Mouse (Mus musculus): Measurements from ENCODE around the gene Srrm3. TPM values are rescaled to one million over a fixed set of nuclear protein-coding genes. Genes with fewer than 3 reads are reported as not detected.

Gene Srrm3
- polyA plus RNA-seq, 1 experiment from 2014 or later: 23.6 TPM

DNA sequence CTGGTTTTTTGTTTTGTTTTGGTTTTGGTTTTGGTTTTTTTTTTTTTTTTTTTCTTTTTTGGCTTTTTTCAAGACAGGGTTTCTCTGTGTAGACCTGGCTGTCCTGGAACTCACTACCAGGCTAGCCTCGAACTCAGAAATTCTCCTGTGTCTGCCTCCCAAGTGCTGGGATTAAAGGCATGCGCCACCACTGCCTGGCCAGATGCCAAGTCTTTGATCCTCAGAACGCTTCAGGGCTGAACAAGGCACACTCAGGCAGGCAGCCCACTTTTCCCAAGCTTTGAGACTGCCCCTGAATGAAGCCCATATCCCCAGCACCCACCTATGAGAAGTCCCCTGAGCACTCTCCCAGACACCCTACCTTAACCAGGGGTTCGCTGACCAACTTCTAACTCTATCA is 93.1 kb downstream of the Srrm3 start:
- no peaks in the 10 kb centered on the region for H3K27me3 ChIP-seq (replicated peaks; ENCODE audit: control insufficient read depth, insufficient read depth, low read length)
- H3K4me3 ChIP-seq (ENCODE audit: low read depth, low read length): no peak overlapping the region
- H3K4me1 ChIP-seq (ENCODE audit: control insufficient read depth, insufficient read depth, low read length): peaks cover 7% of the 10 kb centered on the region; the same call in 1 of the 2 replicates
- no peak overlapping the region for H3K4me2 ChIP-seq (ENCODE audit: low read length)
- ATAC-seq (no peak), DNase-seq (ENCODE audit: low spot score) (no peak)
- H3K9ac ChIP-seq (ENCODE audit: low read length): no peak overlapping the region
- H3K27ac ChIP-seq (ENCODE audit: low read depth, low read length): no peak overlapping the region
- WGBS: 42% methylated on average over 4 of the region's 4 CpGs
- H3K9me3 ChIP-seq (replicated peaks; ENCODE audit: control insufficient read depth, low read length): no peaks in the 10 kb centered on the region
- H3K36me3 ChIP-seq (ENCODE audit: control insufficient read depth, insufficient read depth, low read length): peaks cover 4% of the 10 kb centered on the region; the same call in 1 of the 2 replicates

DNA sequence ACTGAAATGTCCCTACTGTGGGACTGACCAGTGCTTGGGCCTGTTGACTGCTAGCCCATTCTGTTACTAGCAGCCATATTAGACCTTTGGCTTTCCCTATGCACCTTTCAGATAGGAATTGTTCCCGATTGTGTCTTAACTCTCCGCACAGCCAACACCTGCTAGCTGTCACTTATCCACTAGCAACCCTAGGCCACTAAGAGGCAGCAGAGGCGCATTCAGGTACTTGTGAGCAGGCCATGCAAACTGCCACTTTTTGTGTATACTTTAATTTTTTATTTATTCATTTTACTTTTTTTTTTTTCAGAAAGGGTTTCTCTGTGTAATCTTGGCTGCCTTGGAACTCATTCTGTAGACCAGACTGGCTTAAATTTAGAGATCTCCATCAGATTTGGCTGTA is 94.0 kb downstream of the Srrm3 start:
- H3K4me2 ChIP-seq (ENCODE audit: low read length): no peak overlapping the region
- DNase-seq (ENCODE audit: low spot score) (no peak), ATAC-seq (no peak)
- H3K36me3 ChIP-seq (ENCODE audit: control insufficient read depth, insufficient read depth, low read length): peaks cover 6% of the 10 kb centered on the region
- no peaks in the 10 kb centered on the region for H3K9me3 ChIP-seq (replicated peaks; ENCODE audit: control insufficient read depth, low read length)
- H3K4me3 ChIP-seq (ENCODE audit: low read depth, low read length): no peak overlapping the region
- H3K27me3 ChIP-seq (replicated peaks; ENCODE audit: control insufficient read depth, insufficient read depth, low read length): no peaks in the 10 kb centered on the region
- H3K9ac ChIP-seq (ENCODE audit: low read length): no peak overlapping the region
- WGBS: 85% methylated on average over 3 of the region's 3 CpGs
- no peak overlapping the region for H3K27ac ChIP-seq (ENCODE audit: low read depth, low read length)
- H3K4me1 ChIP-seq (ENCODE audit: control insufficient read depth, insufficient read depth, low read length): peaks cover 7% of the 10 kb centered on the region; the same call in 1 of the 2 replicates

DNA sequence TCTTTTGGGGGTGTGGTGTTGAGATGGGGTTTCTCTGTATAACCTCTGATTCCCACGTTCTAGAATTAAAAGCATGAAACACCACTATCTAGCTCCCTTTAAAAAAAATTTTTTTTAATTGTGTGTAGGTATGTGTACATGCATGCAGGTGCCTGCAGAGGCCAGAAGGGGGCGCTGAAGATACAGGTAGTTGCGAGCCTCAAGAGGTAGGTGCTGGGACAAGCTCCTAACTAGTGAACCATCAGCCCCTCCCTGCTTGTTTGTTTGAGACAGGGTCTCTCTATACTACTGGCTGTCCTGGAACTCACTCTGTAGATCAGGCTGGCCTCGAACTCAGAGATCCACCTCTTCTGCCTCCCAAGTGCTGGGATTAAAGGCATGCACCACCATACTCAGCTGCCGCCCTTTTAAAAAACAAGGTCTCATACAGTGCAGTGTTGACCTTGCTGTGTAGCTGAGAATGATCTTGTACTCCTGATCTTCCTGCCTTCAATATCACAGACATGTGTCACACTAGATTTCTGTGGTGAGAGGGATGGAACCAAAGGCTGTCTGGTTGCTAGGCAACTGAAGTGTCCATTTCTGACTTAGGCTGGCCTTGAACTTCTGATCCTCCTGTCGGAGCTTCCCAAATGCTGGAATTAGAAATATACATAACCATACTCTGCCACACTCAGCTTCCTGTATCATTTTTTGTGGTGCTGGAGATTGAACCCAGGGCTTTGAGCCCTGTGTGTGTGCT is 94.8 kb downstream of the Srrm3 start:
- WGBS: 66% methylated on average over 6 of the region's 6 CpGs
- Histone ChIP-seq H3K27ac (ENCODE audit: low read depth, low read length) (no peak overlapping the region), H3K9me3 (replicated peaks; ENCODE audit: control insufficient read depth, low read length) (no peaks in the 10 kb centered on the region), H3K4me2 (ENCODE audit: low read length) (no peak overlapping the region), H3K27me3 (replicated peaks; ENCODE audit: control insufficient read depth, insufficient read depth, low read length) (no peaks in the 10 kb centered on the region), H3K4me3 (ENCODE audit: low read depth, low read length) (no peak overlapping the region), H3K36me3 (ENCODE audit: control insufficient read depth, insufficient read depth, low read length) (peaks cover 12% of the 10 kb centered on the region), H3K9ac (ENCODE audit: low read length) (no peak overlapping the region), H3K4me1 (ENCODE audit: control insufficient read depth, insufficient read depth, low read length) (peaks cover 7% of the 10 kb centered on the region; the same call in 1 of the 2 replicates)
- ATAC-seq (no peak), DNase-seq (ENCODE audit: low spot score) (no peak)

GRCm38 (mm10) chr5:135903058-135903457 is 96.4 kb downstream of the Srrm3 start:
- Histone ChIP-seq H3K27ac (ENCODE audit: low read depth, low read length) (peak overlapping the region; percentile 79), H3K4me1 (ENCODE audit: control insufficient read depth, insufficient read depth, low read length) (peaks cover 7% of the 10 kb centered on the region; the same call in 1 of the 2 replicates), H3K9ac (ENCODE audit: low read length) (peak overlapping the region; percentile 49; the same call in 1 of the 2 replicates), H3K36me3 (ENCODE audit: control insufficient read depth, insufficient read depth, low read length) (peaks cover 28% of the 10 kb centered on the region), H3K4me2 (ENCODE audit: low read length) (peak overlapping the region; percentile 65), H3K27me3 (replicated peaks; ENCODE audit: control insufficient read depth, insufficient read depth, low read length) (no peaks in the 10 kb centered on the region), H3K4me3 (ENCODE audit: low read depth, low read length) (peak overlapping the region; percentile 26), H3K9me3 (replicated peaks; ENCODE audit: control insufficient read depth, low read length) (no peaks in the 10 kb centered on the region)
- no peak for DNase-seq (ENCODE audit: low spot score)
- ATAC-seq: peak; percentile 8; the same call in 1 of the 2 replicates
- 24% methylated on average over 7 of the region's 7 CpGs for WGBS

GRCm38 (mm10) chr5:135903551-135904151 is 97.0 kb downstream of the Srrm3 start:
- H3K4me1 ChIP-seq (ENCODE audit: control insufficient read depth, insufficient read depth, low read length): peaks cover 7% of the 10 kb centered on the region; the same call in 1 of the 2 replicates
- no peaks in the 10 kb centered on the region for H3K9me3 ChIP-seq (replicated peaks; ENCODE audit: control insufficient read depth, low read length)
- peak; percentile 93 for DNase-seq (ENCODE audit: low spot score)
- peak overlapping the region; percentile 49 for H3K9ac ChIP-seq (ENCODE audit: low read length)
- peak overlapping the region; percentile 65 for H3K4me2 ChIP-seq (ENCODE audit: low read length)
- WGBS: under 1% methylated on average over 30 of the region's 30 CpGs
- H3K27me3 ChIP-seq (replicated peaks; ENCODE audit: control insufficient read depth, insufficient read depth, low read length): no peaks in the 10 kb centered on the region
- ATAC-seq: peak; percentile 95
- peaks cover 34% of the 10 kb centered on the region for H3K36me3 ChIP-seq (ENCODE audit: control insufficient read depth, insufficient read depth, low read length)
- H3K4me3 ChIP-seq (ENCODE audit: low read depth, low read length): peak overlapping the region; percentile 26
- H3K27ac ChIP-seq (ENCODE audit: low read depth, low read length): peak overlapping the region; percentile 79

GRCm38 (mm10) chr5:135904259-135904658 is 97.6 kb downstream of the Srrm3 start:
- peaks cover 7% of the 10 kb centered on the region; the same call in 1 of the 2 replicates for H3K4me1 ChIP-seq (ENCODE audit: control insufficient read depth, insufficient read depth, low read length)
- H3K4me3 ChIP-seq (ENCODE audit: low read depth, low read length): no peak overlapping the region
- ATAC-seq: no peak
- no peaks in the 10 kb centered on the region for H3K9me3 ChIP-seq (replicated peaks; ENCODE audit: control insufficient read depth, low read length)
- peak overlapping the region; percentile 65; the same call in 1 of the 2 replicates for H3K4me2 ChIP-seq (ENCODE audit: low read length)
- whole genome bisulfite sequencing: 71% methylated on average over 5 of the region's 5 CpGs
- DNase-seq (ENCODE audit: low spot score): no peak
- H3K27ac ChIP-seq (ENCODE audit: low read depth, low read length): no peak overlapping the region
- peak overlapping the region; percentile 49; the same call in 1 of the 2 replicates for H3K9ac ChIP-seq (ENCODE audit: low read length)
- no peaks in the 10 kb centered on the region for H3K27me3 ChIP-seq (replicated peaks; ENCODE audit: control insufficient read depth, insufficient read depth, low read length)
- peaks cover 39% of the 10 kb centered on the region for H3K36me3 ChIP-seq (ENCODE audit: control insufficient read depth, insufficient read depth, low read length)

DNA sequence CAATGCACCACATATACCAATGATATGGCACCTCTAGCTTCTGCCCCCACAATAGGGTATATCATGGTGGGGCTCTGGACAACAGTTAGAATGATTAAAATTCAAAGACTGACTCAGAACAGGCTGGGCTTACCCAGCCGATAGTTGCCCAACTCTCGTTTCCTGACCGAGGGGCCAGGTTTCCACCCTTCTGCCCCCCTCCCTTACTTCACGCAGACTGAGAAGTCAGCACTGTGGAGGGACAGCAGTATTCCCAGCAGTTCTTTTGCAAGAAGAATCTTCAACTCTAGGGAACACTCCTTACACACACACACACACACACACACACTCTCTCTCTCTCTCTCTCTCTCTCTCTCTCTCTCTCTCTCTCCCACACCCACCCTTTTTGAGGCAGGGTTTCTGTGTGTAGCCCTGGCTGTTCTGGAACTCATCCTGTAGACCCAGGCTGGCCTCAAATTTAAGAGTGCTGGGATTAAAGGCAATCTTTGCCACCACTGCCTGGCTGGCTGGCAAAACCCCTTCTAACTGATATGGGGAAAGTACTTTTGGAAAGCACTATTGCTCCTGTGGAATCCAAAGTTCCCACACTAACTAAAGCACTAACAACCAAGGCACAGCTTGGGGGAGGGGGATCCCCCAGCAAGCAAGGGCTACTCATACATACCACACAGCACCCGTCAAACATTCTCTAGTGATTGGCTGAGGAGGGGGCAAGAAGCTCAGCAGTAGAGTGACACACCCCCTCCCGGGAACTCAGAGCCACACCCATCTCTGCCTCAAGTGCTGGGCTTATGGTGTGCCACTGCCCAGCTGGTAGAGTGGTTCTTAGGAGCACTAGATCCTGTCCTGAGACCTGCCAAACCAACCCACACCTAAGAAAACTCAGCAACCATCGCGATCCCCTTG is 98.9 kb downstream of the Srrm3 start:
- Histone ChIP-seq H3K36me3 (ENCODE audit: control insufficient read depth, insufficient read depth, low read length) (peaks cover 52% of the 10 kb centered on the region), H3K9me3 (replicated peaks; ENCODE audit: control insufficient read depth, low read length) (no peaks in the 10 kb centered on the region), H3K4me3 (ENCODE audit: low read depth, low read length) (no peak overlapping the region), H3K4me1 (ENCODE audit: control insufficient read depth, insufficient read depth, low read length) (peaks cover 7% of the 10 kb centered on the region; the same call in 1 of the 2 replicates), H3K4me2 (ENCODE audit: low read length) (no peak overlapping the region), H3K27me3 (replicated peaks; ENCODE audit: control insufficient read depth, insufficient read depth, low read length) (no peaks in the 10 kb centered on the region), H3K27ac (ENCODE audit: low read depth, low read length) (no peak overlapping the region), H3K9ac (ENCODE audit: low read length) (no peak overlapping the region)
- no peak for ATAC-seq
- 70% methylated on average over 8 of the region's 8 CpGs for WGBS
- no peak for DNase-seq (ENCODE audit: low spot score)

DNA sequence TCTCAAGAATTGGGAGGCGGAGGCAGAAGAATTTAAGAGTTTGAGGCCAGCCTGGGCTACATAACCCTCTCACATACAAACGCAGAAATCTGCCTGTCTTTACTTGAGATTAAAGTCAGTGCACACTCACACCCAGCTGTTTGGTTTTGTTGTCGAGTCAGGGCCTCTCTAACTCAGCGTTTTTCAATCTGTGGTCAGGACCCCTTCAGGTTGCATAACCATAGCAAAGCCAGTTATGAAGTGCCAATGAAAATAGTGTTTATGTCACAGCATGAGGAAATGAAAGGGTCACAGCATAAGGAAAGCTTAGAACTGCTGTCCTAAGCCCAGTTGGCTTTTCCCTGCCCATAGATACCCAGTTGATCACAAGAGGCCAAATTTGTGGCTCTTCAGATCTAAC is 100.2 kb downstream of the Srrm3 start:
- H3K27me3 ChIP-seq (replicated peaks; ENCODE audit: control insufficient read depth, insufficient read depth, low read length): no peaks in the 10 kb centered on the region
- H3K4me2 ChIP-seq (ENCODE audit: low read length): no peak overlapping the region
- no peak overlapping the region for H3K27ac ChIP-seq (ENCODE audit: low read depth, low read length)
- no peaks in the 10 kb centered on the region for H3K9me3 ChIP-seq (replicated peaks; ENCODE audit: control insufficient read depth, low read length)
- DNase-seq (ENCODE audit: low spot score) (no peak), ATAC-seq (no peak)
- H3K9ac ChIP-seq (ENCODE audit: low read length): no peak overlapping the region
- no peak overlapping the region for H3K4me3 ChIP-seq (ENCODE audit: low read depth, low read length)
- peaks cover 65% of the 10 kb centered on the region for H3K36me3 ChIP-seq (ENCODE audit: control insufficient read depth, insufficient read depth, low read length)
- peaks cover 7% of the 10 kb centered on the region; the same call in 1 of the 2 replicates for H3K4me1 ChIP-seq (ENCODE audit: control insufficient read depth, insufficient read depth, low read length)
- 84% methylated on average over 4 of the region's 4 CpGs for WGBS
